Mouse (Mus musculus) c-Kit-positive CD71-positive TER-119-negative erythroid progenitor cells, embryonic 14.5 days (primary cell): ENCODE data around the gene Asic1.
"Not testable (repeated sequence)": the region's sequence is repeated elsewhere in the genome, so short reads cannot be mapped to it uniquely, and the experiment has no call there.

Experiments
- DNase-seq: peaks from one replicate; pipeline ENCODE4 v3.0.0-alpha.2; 2013; ENCODE audit warnings: low read depth

The Asic1 gene

GRCm38 (mm10) chr15:99663964-99664599, 6.1 kb upstream of the Asic1 start:
- DNase-seq: no peak

DNA sequence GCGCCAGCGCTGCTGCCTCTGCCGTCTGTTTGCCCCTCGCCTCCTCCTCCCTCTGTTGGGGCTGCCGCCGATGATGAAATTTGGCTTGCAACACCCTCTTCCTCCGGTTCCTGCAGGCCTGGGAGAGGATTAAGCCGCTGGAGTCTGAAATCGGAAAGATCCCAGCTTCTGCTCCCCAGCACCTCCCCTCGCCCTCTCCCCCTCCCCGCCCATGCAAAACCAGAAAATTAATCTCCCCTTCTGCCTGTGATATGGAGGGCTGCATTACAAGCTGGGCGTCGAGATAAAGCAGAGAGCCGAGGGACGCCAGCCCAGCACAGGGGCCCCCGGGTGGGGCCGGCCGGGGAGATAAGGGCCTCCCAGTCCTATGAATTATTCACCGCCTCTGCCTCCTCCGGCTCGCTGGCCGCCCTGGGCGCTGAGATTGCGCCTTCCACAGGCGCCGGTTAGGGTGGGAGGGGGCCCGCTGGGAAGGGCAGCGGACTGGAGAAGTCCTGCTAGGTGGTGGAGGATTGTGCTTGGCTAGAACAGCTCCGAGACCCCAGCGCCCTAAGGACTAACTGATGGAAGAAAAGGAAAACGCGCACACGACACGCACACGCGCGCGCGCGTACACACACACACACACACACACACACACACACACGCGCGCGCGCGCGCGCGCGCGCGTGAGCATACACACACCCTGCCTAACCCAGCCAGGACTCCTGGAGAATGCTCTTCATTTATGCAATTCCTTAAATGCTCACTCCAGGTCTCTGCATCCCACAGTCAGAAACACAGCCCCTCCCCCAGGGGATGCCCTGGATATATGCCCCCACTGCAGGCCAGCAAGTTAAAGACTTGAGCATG, 5.3 kb upstream of the Asic1 start:
- DNase-seq: peak; percentile 80

DNA sequence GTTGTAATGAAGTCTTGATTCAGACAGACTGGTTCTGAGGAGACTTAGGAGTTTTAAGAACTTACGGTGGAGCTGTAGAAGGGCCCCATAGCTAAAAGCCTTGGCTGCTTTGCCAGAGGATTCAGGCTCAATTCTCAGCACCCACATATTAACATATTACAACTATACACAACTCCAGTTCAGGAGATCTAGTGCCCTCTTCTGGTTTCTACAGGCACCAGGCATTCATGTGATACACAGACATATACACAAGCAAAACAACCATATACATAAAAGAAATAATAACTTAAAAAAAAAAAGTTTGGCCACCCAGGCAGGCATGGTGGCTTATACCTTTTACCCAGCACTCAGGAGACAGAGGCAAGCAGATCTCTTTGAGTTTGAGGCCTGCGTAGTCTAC, 2.6 kb upstream of the Asic1 start:
- no peak for DNase-seq

- no peak for DNase-seq
Measured at GRCm38 (mm10) chr15:99668881-99669280, 1.3 kb upstream of the Asic1 start.

DNA sequence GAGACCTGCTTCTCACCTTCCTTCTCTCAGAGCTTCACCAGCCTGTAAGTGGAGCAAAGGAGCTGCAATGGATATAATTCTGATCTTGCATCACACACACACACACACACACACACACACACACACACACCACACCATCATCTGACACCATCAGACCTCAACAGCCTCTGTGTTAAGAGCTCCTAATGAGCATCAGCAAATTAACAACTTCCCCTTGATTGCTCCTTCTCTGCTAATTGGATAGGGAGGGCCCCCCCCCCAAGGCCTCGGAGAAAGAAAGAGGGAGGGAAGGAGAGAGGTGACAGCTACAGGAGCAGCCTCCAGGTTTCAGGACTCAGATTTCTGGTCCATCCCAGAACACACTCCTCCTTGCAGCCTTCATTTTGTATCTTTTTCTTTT, 776 bp upstream of the Asic1 start:
- DNase-seq: no peak

DNA sequence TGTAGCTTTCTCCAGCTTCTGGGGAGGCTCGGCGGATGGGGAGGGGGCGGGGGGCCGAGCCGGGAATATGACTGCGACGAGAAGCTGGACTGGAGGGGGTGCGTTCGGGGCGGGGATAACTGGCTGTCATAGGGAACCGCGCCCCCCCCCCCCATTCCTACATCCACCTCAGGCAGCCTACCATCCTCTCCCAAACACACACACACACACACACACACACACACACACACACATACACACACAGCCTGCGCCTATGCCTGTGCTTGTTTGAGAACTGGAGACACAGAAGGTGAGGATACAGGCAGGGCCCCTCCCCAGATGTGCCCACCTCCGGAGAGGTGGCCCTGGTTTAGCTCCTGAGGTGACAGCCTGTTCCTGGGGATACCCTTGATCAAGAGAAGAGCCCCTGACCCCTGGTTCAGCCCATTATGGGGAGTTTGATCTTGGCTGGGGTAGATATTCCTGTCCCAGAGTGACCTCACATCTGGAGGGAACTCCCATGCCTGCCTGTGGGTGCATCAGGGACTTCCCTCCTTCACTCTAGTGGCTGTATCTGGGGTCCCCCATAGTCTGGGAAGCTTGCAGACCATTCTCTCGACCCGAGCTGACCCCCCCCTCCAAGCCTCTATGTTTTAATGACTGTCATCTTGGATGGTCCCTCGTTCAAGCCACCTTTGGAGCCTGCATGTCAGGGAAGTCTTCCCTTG, 949 bp downstream of the Asic1 start:
- DNase-seq: no peak

DNA sequence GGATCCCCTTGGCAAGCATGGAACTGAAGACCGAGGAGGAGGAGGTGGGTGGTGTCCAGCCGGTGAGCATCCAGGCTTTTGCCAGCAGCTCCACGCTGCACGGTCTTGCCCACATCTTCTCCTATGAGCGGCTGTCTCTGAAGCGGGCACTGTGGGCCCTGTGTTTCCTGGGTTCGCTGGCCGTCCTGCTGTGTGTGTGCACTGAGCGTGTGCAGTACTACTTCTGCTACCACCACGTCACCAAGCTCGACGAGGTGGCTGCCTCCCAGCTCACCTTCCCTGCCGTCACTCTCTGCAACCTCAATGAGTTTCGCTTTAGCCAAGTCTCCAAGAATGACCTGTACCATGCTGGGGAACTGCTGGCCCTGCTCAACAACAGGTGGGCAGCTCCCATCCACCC, 1.6 kb downstream of the Asic1 start:
- no peak for DNase-seq

GRCm38 (mm10) chr15:99674866-99675265, 4.7 kb downstream of the Asic1 start:
- no peak for DNase-seq

DNA sequence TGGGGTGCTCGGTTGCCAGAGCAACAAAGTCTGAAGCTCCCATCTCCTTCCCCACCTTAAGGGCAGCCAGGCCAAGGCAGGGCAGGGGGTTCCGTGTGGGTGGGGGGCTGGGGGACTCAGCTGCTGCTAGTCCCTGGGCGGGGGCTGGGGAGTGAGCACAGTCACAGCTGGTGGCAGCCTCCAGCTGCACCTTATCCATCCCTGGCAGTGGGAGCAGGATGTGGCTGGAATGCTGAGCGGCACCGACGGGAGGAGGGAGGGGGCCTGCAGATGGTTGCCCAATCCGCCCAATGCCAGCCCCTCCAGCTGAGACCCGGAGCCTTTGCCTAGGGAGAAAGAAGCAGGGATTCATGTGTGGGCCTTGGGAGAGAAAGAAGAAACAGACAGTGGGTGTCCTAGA, 6.9 kb downstream of the Asic1 start:
- no peak for DNase-seq

GRCm38 (mm10) chr15:99678063-99678800, 8.1 kb downstream of the Asic1 start:
- DNase-seq: no peak

DNA sequence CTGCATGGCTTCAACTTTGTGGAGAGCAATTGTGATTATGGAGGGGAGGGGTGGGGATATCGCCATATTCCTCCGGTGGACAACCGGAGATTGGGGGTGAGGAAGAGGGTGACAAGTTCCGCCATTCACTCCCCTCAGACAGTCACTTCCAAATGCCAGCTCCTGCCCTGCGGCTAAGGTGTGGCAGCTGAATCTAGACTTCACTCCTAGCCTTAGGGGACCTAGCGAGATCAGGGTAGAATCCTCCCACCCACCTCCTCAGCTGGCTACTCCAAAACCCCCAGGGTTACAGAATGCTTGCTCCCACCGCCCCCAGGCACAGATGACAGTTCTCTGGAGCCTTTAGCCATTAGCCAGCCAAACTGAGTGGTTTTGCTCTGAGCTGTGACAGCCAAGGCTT, 8.8 kb downstream of the Asic1 start:
- no peak for DNase-seq

GRCm38 (mm10) chr15:99682880-99683279, 12.7 kb downstream of the Asic1 start:
- peak; percentile 38 for DNase-seq

DNA sequence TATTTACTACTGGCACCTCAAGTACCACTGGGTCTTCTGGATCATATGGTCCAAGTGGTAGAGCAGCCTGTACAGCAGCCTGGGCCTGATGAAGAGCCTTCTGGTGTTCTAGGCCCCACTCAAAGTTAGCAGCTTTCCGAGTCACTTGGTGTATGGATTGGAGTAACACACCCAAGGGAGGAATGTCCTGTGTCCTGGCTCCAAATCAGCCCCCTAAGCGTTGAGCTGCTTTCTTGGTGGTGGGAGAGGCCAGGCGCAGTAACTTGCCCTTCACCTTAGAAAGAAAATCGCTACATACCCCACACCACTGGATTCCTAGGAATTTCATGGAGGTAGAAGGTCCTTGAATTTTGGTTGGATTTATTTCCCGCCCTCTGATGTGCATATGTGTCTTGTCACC, 14.0 kb downstream of the Asic1 start:
- no peak for DNase-seq

DNA sequence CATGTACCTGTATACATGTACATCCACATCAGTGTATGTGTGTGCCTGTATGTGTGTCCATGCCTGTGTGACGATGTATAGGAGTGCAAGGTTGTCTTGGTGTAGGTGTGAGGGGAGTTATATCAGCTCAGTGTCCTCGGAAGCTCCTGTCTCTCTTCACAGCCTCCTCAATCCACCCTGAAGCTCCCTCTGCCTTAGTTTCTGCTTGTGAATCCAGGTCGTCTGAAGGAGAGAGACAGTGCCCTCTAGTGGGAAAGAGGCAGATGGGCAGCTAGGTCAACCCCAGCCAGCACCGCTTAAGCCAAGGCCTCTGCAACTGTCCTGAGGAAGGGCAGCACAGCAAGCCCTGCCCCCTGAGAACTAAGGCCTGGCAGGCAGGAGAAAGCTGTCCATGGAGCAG, 18.5 kb downstream of the Asic1 start:
- DNase-seq: no peak

DNA sequence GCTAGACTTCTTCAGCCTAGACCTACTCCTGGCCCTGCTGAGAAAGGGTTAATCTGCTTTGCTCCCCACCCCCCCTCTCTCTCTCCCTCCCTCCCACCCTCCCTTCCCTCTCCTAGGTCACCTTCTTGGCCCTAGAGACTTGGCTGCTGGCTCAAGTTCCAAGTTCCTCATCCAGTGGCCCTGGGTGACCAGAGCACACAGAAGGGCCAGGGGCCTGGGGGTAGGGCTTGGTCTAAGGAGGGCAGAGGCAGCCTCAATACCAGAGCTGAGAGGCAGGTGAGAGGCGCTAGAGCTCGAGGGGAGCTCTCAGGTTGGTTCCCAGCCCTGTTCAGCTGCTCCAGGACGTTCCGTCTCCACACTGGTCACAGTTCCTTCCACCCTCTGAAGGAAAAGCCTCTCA, 20.8 kb downstream of the Asic1 start:
- no peak for DNase-seq

DNA sequence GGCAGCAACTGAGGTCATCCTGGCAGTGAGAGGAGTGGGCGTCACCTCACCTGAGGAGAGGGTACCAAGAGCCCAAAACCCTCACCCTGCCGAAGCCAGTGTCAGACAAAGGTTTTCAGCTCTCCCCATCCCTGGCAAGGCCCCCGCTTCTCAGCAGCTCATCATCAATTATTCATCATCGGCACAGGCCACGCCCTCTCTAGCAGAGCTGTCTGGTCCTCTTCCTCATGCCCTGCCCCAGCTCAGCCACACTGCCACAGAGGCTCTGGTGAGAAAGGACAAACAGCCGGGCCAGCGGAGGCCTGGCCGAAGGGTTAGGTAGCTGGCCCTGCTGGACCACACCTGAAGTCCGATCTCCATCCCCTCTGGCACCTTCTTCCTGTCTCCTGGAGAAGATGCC, 21.8 kb downstream of the Asic1 start:
- no peak for DNase-seq

GRCm38 (mm10) chr15:99697309-99697708, 27.1 kb downstream of the Asic1 start:
- no peak for DNase-seq

- no peak for DNase-seq
Measured at GRCm38 (mm10) chr15:99698533-99699085, 28.4 kb downstream of the Asic1 start.

- no peak for DNase-seq
Measured at GRCm38 (mm10) chr15:99699715-99700114, 29.5 kb downstream of the Asic1 start.

DNA sequence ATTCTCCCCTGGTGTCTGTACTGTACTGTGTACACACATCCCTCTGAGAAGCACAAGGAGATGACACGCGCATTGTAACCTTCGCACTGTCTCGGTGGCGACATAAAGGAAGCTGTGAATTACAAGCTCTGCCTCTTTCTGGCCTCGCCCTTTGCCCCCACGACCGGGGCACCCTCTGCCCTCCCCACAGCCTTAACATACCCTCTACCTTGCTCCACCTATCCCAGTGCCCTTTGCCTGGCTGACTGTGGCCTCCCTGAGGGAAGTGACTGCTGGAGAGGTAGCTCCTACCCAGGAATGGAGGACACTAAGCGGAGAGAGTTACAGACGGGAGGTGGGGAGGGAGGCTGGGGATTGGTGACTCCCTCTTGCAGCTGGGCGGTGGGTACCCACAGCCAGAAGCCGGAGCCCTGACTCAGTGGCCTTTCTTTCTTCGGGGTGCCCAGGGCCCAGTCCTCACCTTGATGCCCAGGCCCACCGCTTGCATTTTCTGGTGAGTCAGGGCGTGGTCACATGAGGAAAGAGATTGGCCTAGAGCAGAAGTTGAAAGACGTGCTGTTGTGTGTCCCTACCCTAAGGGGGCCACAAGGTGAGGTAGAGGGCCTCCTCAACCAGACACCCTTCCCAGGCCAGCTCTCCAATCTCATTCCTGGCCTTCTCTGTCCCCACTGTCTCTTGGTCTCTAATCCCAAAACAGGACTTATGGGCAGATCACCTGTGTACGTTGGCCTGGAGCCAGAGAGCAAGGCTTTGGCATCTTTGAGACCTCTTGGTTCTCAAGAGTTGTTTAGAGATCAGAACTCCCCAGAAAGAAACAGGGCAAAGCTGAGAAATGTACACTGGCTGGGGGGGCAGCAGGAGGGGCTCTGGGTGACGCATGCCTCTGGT, 30.3 kb downstream of the Asic1 start:
- DNase-seq: no peak

GRCm38 (mm10) chr15:99701640-99701998, 31.5 kb downstream of the Asic1 start:
- not testable (repeated sequence) for DNase-seq
